Mouse (Mus musculus): ENCODE results near the gene Atg13. TPM values are rescaled to one million over a fixed set of nuclear protein-coding genes. Genes with fewer than 3 reads are reported as not detected.
"Not testable (repeated sequence)": the region's sequence is repeated elsewhere in the genome, so short reads cannot be mapped to it uniquely, and the experiment has no call there.

Atg13 gene
- polyA plus RNA-seq (2015; fragmentation: Nextera tagmentation; extraction: Ambion mirVana), result 34.0 and 34.8 TPM in 2 replicates

DNA sequence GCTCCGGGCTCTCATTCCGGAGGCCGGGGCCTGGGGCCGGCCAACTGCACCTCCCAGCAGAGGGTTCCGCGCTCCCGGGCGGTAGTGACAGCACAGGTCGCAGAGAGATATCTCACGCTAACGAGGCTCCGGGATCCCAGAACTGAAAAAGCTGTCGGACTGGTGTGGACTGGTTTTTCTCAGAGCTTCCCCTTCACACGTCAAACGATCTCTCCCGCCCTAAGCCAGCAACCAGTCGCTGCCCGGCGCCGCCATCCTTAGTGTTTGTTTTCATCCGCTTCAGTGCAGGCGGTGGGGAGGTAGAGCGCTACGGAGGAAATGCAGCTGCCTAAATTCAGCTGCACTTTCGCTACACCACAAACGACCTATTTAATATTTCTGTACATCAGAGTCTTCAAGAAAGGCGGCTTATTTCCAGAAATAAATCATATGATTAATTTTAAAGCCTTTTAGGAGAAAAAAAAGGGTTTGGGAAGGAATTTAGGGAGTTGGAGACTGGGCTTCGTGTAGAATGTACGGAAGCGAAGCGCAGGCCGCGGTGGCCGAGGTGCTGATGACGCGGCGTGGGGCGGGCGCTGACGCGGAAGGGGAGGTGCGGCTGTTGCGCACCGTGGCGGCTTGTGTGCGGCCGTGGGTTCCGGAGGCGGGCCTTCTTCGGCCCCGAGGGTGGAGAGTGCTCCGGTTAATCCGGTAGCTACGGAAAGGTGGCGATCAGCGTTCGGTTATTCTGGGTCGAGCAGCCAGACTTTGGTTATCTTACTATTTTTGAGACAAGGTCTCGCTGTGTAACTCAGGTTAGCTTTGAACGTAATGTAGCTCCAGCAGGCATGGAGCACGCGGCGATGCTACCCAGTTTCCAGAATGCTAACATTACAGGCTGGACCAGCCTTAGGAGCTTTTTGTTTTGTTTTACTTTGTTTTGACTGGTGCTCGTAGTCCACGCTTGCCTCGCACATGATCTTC lies at the start of gene Atg13, which contains the start of gene Harbi1:
Atg13 (minus strand) TSS at position 305 of the 963 bp plus-strand sequence.
Harbi1 (plus strand) TSS at position 581 of the 963 bp plus-strand sequence.
- under 1% methylated on average over 66 of the region's 66 CpGs for WGBS

DNA sequence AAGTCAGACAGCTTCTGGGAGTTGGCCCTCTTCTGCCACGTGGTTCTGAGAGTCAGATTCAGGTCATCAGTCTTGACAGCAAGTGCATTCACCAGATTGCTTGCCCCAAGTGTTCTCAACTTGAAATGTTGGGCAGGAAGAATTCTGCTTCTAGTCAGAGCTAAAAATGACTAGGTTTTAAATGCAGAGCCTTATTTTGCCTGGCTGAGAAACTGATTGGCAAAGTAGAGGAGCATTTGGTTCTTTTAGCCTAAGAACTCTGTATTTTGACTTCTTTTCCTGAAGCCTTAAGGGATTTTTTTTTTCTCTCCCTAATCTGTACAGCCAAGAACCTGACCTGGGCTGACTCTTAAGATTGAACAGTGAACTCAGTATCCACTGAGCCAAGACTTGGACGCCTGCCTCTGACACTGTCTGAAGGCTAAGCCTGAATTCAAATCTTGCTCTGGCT lies 39.5 kb upstream of the Atg13 start:
- no peaks in the 10 kb centered on the region for H3K9me3 ChIP-seq
- H3K36me3 ChIP-seq, result no peaks in the 10 kb centered on the region
- WGBS, result 64% methylated on average over 2 of the region's 2 CpGs
- no peaks in the 10 kb centered on the region for H3K27me3 ChIP-seq
- no peak overlapping the region for H3K27ac ChIP-seq (replicated peaks)
- no peak for ATAC-seq (ENCODE audit: low FRiP score, low read depth)
- H3K4me2 ChIP-seq, result no peak overlapping the region
- peaks cover 7% of the 10 kb centered on the region; the same call in 1 of the 2 replicates for H3K4me1 ChIP-seq (replicated peaks)
- H3K9ac ChIP-seq, result no peak overlapping the region
- no peak overlapping the region for H3K4me3 ChIP-seq

More for the DNA sequence above, at the start of gene Atg13, which contains the start of gene Harbi1:
- peaks cover 30% of the 10 kb centered on the region for H3K4me1 ChIP-seq (replicated peaks)
- H3K4me3 ChIP-seq, result peak within 1 kb of the TSS; percentile 94
- H3K27me3 ChIP-seq, result no peaks in the 10 kb centered on the region
- H3K36me3 ChIP-seq, result no peaks in the 10 kb centered on the region
- H3K27ac ChIP-seq (replicated peaks), result peak within 1 kb of the TSS; percentile 86
- no peaks in the 10 kb centered on the region for H3K9me3 ChIP-seq
- peak; percentile 99 for ATAC-seq (ENCODE audit: low FRiP score, low read depth)
- H3K9ac ChIP-seq, result peak within 1 kb of the TSS; percentile 87
- H3K4me2 ChIP-seq, result peak within 1 kb of the TSS; percentile 94

DNA sequence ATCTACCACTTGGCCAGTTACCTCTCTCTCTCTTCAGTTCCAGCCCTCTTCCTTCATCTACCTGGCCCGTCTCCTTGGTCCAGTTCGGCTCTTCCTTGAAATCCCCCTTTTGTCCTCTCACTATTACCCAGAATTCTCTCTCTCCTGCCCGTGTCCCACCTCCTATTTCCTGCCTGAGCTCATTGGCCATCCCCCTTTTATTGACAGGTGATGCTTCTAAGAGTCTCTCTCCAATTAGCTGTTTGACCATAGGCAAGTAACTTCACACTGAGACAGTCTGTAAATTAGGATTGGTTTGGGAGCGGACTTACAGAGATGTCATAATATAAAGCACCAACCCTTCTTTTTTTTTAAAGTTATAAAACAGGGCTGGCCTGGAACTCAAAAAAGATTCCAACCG lies 34.3 kb upstream of the Atg13 start:
- no peak for ATAC-seq (ENCODE audit: low FRiP score, low read depth)
- no peaks in the 10 kb centered on the region for H3K9me3 ChIP-seq
- H3K9ac ChIP-seq, result no peak overlapping the region
- H3K4me3 ChIP-seq, result no peak overlapping the region
- no peaks in the 10 kb centered on the region for H3K36me3 ChIP-seq
- 88% methylated on average over 5 of the region's 5 CpGs for WGBS
- H3K27me3 ChIP-seq, result no peaks in the 10 kb centered on the region
- no peak overlapping the region for H3K4me2 ChIP-seq
- peaks cover under 1% of the 10 kb centered on the region; the same call in 1 of the 2 replicates for H3K4me1 ChIP-seq (replicated peaks)
- H3K27ac ChIP-seq (replicated peaks), result no peak overlapping the region

DNA sequence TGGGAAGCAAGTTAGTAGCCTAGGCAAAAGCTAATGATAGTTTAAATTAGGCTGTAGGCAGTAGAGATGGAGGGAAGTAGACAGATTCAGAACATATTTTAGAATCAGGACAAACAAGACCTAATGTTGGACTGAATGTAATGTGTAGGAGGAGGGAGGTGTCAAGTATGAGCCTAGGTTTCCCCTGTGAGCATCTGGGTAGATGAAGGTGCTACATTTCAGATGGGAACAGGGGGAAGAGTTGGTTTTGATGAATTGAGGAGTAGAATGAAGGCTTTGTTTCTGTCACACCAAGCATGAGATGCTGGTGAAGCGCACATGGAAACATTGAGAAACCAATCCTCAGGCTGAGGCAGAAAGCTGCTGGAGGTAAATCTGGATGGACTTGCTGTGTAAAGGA lies 29.2 kb upstream of the Atg13 start:
- Histone ChIP-seq H3K4me1 (replicated peaks) (no peaks in the 10 kb centered on the region), H3K9ac (no peak overlapping the region), H3K36me3 (no peaks in the 10 kb centered on the region), H3K4me3 (no peak overlapping the region), H3K27me3 (no peaks in the 10 kb centered on the region), H3K27ac (replicated peaks) (no peak overlapping the region), H3K4me2 (no peak overlapping the region), H3K9me3 (no peaks in the 10 kb centered on the region)
- ATAC-seq (ENCODE audit: low FRiP score, low read depth), result no peak
- WGBS, result 90% methylated on average over 1 of the region's 1 CpGs

DNA sequence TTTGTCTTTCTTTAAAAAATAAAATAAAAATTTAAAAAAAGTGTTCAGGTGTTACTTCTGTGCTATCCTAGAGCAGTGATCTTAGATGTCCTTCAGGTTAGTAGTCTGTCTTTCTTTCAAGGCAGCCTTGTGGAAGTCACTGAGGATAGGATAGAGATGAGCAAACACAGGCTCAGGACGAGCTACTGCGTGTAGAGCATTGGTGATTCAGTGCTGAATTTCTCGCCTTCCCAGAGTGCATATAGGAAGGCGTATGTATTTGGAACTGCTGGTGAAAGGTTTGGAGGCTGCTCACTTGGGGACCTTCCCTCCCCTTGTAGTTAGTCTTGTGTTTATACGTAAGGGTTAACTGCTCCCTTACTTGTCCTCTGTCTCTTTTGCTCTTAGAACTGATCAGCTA lies 24.8 kb upstream of the Atg13 start:
- ATAC-seq (ENCODE audit: low FRiP score, low read depth), result no peak
- H3K4me1 ChIP-seq (replicated peaks), result peaks cover 16% of the 10 kb centered on the region
- WGBS, result 94% methylated on average over 5 of the region's 5 CpGs

DNA sequence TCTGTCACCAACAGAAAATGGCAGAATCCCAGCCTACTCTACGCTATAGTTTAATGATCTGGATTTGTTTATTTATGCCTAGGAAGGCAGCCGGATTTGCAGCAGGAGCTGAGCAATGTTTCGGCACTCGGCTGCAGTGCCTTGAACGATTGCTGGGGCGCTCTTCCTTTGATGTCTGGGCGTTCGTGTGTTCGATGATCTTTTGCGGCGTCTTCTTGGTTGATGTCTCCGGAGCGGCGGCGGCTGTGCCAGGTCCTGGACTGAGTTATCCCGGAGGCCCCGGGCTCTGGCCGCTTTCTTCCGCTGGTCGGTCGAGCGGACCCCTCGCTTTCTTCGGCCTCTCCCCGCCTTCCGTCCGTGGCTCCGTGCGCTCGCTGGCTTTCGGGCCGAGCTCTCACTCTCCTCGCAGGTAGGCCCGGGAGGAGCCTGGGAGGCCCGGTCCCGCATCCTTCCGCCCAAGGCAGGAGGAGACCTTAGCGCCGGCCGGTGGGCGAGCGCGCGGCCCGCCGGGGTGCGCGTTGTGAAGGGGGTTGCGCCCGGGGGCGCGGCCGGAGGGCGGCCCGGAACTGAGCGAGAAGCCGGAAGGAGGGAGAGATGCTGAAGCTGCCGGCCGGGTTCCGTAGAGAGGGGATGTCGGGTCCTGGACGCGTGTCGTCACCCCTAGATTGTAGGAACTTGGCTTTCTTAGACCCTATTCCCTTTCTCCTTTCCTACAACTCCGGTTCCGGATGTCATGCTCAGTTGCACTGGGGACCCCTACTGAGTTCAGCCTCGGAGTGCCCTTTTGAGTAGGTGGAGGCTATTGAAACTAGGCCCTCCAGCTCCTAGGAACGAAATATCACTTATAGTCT lies 19.8 kb upstream of the Atg13 start, which contains the start of gene Ambra1:
Ambra1 (plus strand) TSS at position 164 of the 851 bp plus-strand sequence.
- Histone ChIP-seq H3K9ac (peak within 1 kb of the TSS; percentile 97), H3K9me3 (no peaks in the 10 kb centered on the region), H3K27me3 (no peaks in the 10 kb centered on the region), H3K27ac (replicated peaks) (peak within 1 kb of the TSS; percentile 95), H3K4me2 (peak within 1 kb of the TSS; percentile 58), H3K36me3 (no peaks in the 10 kb centered on the region), H3K4me3 (peak within 1 kb of the TSS; percentile 100), H3K4me1 (replicated peaks) (peaks cover 16% of the 10 kb centered on the region)
- WGBS, result under 1% methylated on average over 68 of the region's 68 CpGs
- peak; percentile 90 for ATAC-seq (ENCODE audit: low FRiP score, low read depth)

More for the DNA sequence above, 24.8 kb upstream of the Atg13 start:
- no peak overlapping the region for H3K4me2 ChIP-seq
- H3K27me3 ChIP-seq, result no peaks in the 10 kb centered on the region
- H3K36me3 ChIP-seq, result no peaks in the 10 kb centered on the region
- no peaks in the 10 kb centered on the region for H3K9me3 ChIP-seq
- no peak overlapping the region for H3K27ac ChIP-seq (replicated peaks)
- H3K9ac ChIP-seq, result no peak overlapping the region
- H3K4me3 ChIP-seq, result no peak overlapping the region

DNA sequence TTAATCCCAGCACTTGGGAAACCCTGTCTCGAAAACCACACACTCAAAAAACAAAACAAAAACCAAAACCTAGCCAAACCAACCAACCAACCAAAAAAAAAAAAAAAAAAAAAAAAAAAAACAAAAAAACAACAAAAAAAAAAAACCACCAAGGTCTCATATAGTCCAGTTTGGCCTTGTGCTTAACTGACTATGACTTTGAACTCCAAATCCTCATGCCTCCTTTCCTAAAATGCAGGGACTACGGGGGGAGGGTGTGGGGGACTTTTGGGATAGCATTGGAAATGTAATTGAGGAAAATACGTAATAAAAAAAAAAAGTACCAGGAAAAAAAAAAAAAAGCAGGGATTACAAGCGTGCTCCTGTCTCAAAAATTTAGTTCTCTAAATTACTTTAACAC lies 19.2 kb upstream of the Atg13 start:
- peak overlapping the region; percentile 95; the same call in 1 of the 2 replicates for H3K27ac ChIP-seq (replicated peaks)
- peak overlapping the region; percentile 100 for H3K4me3 ChIP-seq
- H3K4me2 ChIP-seq, result peak overlapping the region; percentile 58
- WGBS, result 24% methylated on average over 4 of the region's 4 CpGs
- H3K9ac ChIP-seq, result peak overlapping the region; percentile 24; the same call in 1 of the 2 replicates
- H3K36me3 ChIP-seq, result no peaks in the 10 kb centered on the region
- no peaks in the 10 kb centered on the region for H3K27me3 ChIP-seq
- H3K9me3 ChIP-seq, result no peaks in the 10 kb centered on the region
- H3K4me1 ChIP-seq (replicated peaks), result peaks cover 16% of the 10 kb centered on the region
- no peak for ATAC-seq (ENCODE audit: low FRiP score, low read depth)

DNA sequence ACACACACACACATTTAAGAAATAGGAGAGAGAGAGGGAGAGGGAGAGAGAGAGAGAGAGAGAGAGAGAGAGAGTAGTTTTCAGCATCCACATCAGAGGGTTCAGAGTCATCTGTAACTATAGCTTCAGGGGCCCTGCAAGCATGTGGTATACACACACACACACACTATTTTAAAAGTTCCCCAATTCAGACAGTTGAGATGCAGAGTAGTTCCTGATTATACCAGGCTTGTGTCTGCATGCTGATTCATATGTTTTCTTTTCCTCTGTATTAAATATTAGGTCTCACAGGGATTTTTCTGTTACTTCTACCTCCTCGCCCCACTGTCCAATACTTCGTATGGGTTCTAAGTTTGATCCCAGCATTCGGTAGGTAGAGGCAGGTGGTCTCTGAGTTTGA lies 16.6 kb upstream of the Atg13 start:
- Histone ChIP-seq H3K9me3 (no peaks in the 10 kb centered on the region), H3K9ac (no peak overlapping the region), H3K36me3 (no peaks in the 10 kb centered on the region), H3K4me3 (no peak overlapping the region), H3K27me3 (no peaks in the 10 kb centered on the region), H3K4me2 (no peak overlapping the region), H3K27ac (replicated peaks) (no peak overlapping the region), H3K4me1 (replicated peaks) (peaks cover 11% of the 10 kb centered on the region)
- WGBS, result 94% methylated on average over 3 of the region's 3 CpGs
- no peak for ATAC-seq (ENCODE audit: low FRiP score, low read depth)

DNA sequence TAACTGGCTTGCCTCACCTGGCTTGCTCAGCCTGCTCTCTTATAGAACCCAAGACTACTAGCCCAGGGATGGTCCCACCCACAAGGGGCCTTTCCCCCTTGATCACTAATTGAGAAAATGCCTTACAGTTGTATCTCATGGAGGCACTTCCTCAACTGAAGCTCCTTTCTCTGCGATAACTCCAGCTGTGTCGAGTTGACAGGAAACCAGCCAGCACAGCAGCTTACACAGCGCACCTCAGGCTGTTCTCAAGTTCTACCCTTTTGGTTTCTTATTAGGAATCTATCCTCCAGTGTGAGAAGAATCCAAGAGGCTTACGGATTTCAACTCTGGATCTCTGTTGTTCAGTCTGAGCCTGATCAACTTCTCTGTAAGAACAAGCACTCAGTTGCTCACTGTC lies 15.1 kb upstream of the Atg13 start:
- ATAC-seq (ENCODE audit: low FRiP score, low read depth); H3K4me3 ChIP-seq; H3K4me1 ChIP-seq (replicated peaks); H3K36me3 ChIP-seq; H3K4me2 ChIP-seq; H3K9ac ChIP-seq; H3K27me3 ChIP-seq; H3K9me3 ChIP-seq; H3K27ac ChIP-seq (replicated peaks): not testable (repeated sequence)
- WGBS, result 66% methylated on average over 4 of the region's 4 CpGs

DNA sequence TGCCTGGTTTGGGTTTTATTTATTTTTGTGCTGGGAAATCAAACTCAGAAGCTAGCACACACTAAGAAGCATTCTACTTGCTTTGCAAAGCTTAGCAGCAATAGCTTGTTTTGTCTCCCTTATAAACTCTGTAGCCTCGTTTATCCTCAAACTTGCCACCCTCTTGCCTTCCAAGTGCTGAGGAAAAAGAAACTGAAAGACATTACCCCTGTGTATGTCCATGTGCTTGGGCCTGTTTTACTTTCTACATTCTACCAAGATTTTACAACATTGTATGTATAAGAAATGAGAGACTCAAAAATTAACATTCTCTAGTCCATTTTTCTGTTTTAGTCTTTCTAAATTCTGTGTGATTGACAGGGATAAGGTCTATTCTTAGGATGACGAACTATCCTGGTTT lies 14.3 kb upstream of the Atg13 start:
- no peaks in the 10 kb centered on the region for H3K4me1 ChIP-seq (replicated peaks)
- no peak overlapping the region for H3K27ac ChIP-seq (replicated peaks)
- H3K27me3 ChIP-seq, result no peaks in the 10 kb centered on the region
- no peak overlapping the region for H3K4me3 ChIP-seq
- ATAC-seq (ENCODE audit: low FRiP score, low read depth), result no peak
- 0 out of 2 replicates have a peak, but pooled peaks cover 6% of the 10 kb centered on the region for H3K36me3 ChIP-seq
- 76% methylated on average over 2 of the region's 2 CpGs for WGBS
- no peak overlapping the region for H3K9ac ChIP-seq
- H3K9me3 ChIP-seq, result no peaks in the 10 kb centered on the region
- no peak overlapping the region for H3K4me2 ChIP-seq

DNA sequence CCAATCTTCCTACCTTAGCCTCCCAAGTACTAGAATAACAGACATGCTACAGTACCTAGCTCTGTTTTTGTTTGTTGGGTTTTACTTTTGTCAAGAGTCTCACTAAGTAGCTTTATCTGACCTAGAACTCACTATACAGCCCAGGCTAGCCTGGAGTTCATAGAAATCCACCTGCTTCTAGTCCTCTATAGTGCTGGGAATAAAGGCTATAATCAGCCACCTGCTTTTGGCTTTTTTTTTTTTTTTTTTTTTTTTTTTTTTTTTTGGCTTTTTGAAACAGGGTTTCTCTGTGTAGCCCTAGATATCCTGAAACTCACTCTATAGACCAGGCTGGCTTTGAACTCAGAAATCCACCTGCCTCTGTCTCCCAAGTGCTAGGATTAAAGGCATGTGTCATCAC lies 13.6 kb upstream of the Atg13 start:
- no peak overlapping the region for H3K4me2 ChIP-seq
- H3K27ac ChIP-seq (replicated peaks), result no peak overlapping the region
- no peaks in the 10 kb centered on the region for H3K4me1 ChIP-seq (replicated peaks)
- H3K9ac ChIP-seq, result no peak overlapping the region
- no peaks in the 10 kb centered on the region for H3K9me3 ChIP-seq
- 0 out of 2 replicates have a peak, but pooled peaks cover 6% of the 10 kb centered on the region for H3K36me3 ChIP-seq
- no peak for ATAC-seq (ENCODE audit: low FRiP score, low read depth)
- no peaks in the 10 kb centered on the region for H3K27me3 ChIP-seq
- H3K4me3 ChIP-seq, result no peak overlapping the region

Data from hindbrain, embryonic 15.5 days (tissue).